Mouse (Mus musculus) thymus, adult 2 months (tissue): ENCODE measurements around the gene Pbx2. TPM values are rescaled to one million over a fixed set of nuclear protein-coding genes. Genes with fewer than 3 reads are reported as not detected.
A peak's percentile ranks its signal among the peaks of the same experiment; 100 is the strongest.

Source experiments
- DNase-seq: peaks from one replicate; pipeline ENCODE4 v3.0.0; 2021
- H3K27ac ChIP-seq: fragments of 200-500 bp; 2 replicates; pipeline ENCODE4 v1.5.1; 2012; ENCODE audit warnings: low read length, control low read depth; ENCODE audit not compliant: control insufficient read depth, insufficient read depth
- H3K27me3 ChIP-seq: fragments of 200-500 bp; 2 replicates; pipeline ENCODE4 v1.6.1; 2012; ENCODE audit warnings: mild to moderate bottlenecking, low read length, moderate library complexity, mixed read lengths; ENCODE audit not compliant: control insufficient read depth, insufficient read depth
- H3K36me3 ChIP-seq: fragments of 200-500 bp; 2 replicates; pipeline ENCODE4 v1.6.1; 2012; ENCODE audit warnings: mild to moderate bottlenecking, low read length, moderate library complexity; ENCODE audit not compliant: control insufficient read depth, insufficient read depth
- H3K4me1 ChIP-seq: fragments of 200-500 bp; replicated peaks from 2 replicates; pipeline ENCODE4 v1.6.1; 2012; ENCODE audit warnings: low read length; ENCODE audit not compliant: control insufficient read depth, insufficient read depth
- H3K4me3 ChIP-seq: fragments of 200-500 bp; 2 replicates; pipeline ENCODE4 v1.5.1; 2012; ENCODE audit warnings: mild to moderate bottlenecking, low read length, control low read depth, moderate library complexity; ENCODE audit not compliant: control insufficient read depth, insufficient read depth
- CTCF ChIP-seq: fragments of 200-500 bp; IDR thresholded peaks from 2 replicates; pipeline ENCODE4 v1.5.1; 2012; ENCODE audit warnings: mild to moderate bottlenecking, control low read depth, low read length, moderate library complexity, borderline replicate concordance; ENCODE audit not compliant: control insufficient read depth, poor library complexity, insufficient read depth; ENCODE audit errors: extremely low read depth
- POLR2A ChIP-seq: fragments of 200-500 bp; IDR thresholded peaks from 2 replicates; pipeline ENCODE4 v1.6.1; 2012; ENCODE audit warnings: mild to moderate bottlenecking, low read length, control low read depth, moderate library complexity; ENCODE audit not compliant: control insufficient read depth, poor library complexity, insufficient read depth; ENCODE audit errors: extremely low read depth
- WGBS: fragments of 180-500 bp; shearing (Covaris S2); methylation state at CpG from one replicate; pipeline ENCODE4 v1.1.7; 2018; 5-methylcytosine and 5-hydroxymethylcytosine counted together
- polyA plus RNA-seq: library from polyadenylated mRNA; depleted of rRNA; stranded (reverse); fragments of >200 nt; gene quantifications from 2 replicates; pipeline ENCODE4 v1.2.3, GENCODE M21; 2012

The Pbx2 gene
- polyA plus RNA-seq, 1 experiment, result 144 TPM

- Histone ChIP-seq H3K27me3 (no peaks in the 10 kb centered on the region), H3K27ac (peak overlapping the region; percentile 95), H3K36me3 (no peaks in the 10 kb centered on the region), H3K4me3 (peak overlapping the region; percentile 97), H3K4me1 (peaks cover 40% of the 10 kb centered on the region)
- WGBS, result 7% methylated on average over 12 of the region's 12 CpGs
- TF ChIP-seq POLR2A (peak; percentile 72), CTCF (no peak)
- peak; percentile 81 for DNase-seq
Observed at GRCm38 (mm10) chr17:34629796-34630603, 38.9 kb downstream of the Pbx2 start.

GRCm38 (mm10) chr17:34630761-34631301, 39.8 kb downstream of the Pbx2 start:
- peak overlapping the region; percentile 97 for H3K4me3 ChIP-seq
- TF ChIP-seq CTCF, result 0 out of 2 replicates have a peak, but pooled peaks have one; percentile 32
- TF ChIP-seq POLR2A, result peak; percentile 47; the same call in 1 of the 2 replicates
- DNase-seq, result peak; percentile 71
- no peaks in the 10 kb centered on the region for H3K27me3 ChIP-seq
- under 1% methylated on average over 47 of the region's 48 CpGs for WGBS
- H3K27ac ChIP-seq, result peak overlapping the region; percentile 95
- peaks cover 40% of the 10 kb centered on the region for H3K4me1 ChIP-seq
- no peaks in the 10 kb centered on the region for H3K36me3 ChIP-seq

- peak overlapping the region; percentile 95 for H3K27ac ChIP-seq
Observed at GRCm38 (mm10) chr17:34631647-34632046, 40.6 kb downstream of the Pbx2 start.

GRCm38 (mm10) chr17:34632261-34632691, 41.2 kb downstream of the Pbx2 start:
- Histone ChIP-seq H3K36me3 (no peaks in the 10 kb centered on the region), H3K27ac (peak overlapping the region; percentile 5; the same call in 1 of the 2 replicates), H3K27me3 (no peaks in the 10 kb centered on the region), H3K4me1 (peaks cover 30% of the 10 kb centered on the region), H3K4me3 (peak overlapping the region; percentile 97)
- peak; percentile 88 for DNase-seq
- peak; percentile 63 for TF ChIP-seq POLR2A
- TF ChIP-seq CTCF, result no peak
- 1% methylated on average over 26 of the region's 26 CpGs for WGBS

More at GRCm38 (mm10) chr17:34631647-34632046, 40.6 kb downstream of the Pbx2 start:
- peak overlapping the region; percentile 97 for H3K4me3 ChIP-seq
- peaks cover 33% of the 10 kb centered on the region for H3K4me1 ChIP-seq
- WGBS, result 25% methylated on average over 12 of the region's 12 CpGs
- H3K36me3 ChIP-seq, result no peaks in the 10 kb centered on the region
- no peak for TF ChIP-seq CTCF
- TF ChIP-seq POLR2A, result no peak
- no peaks in the 10 kb centered on the region for H3K27me3 ChIP-seq
- no peak for DNase-seq

GRCm38 (mm10) chr17:34635671-34636070, 44.6 kb downstream of the Pbx2 start:
- no peak overlapping the region for H3K27ac ChIP-seq
- DNase-seq, result no peak
- H3K4me1 ChIP-seq, result peaks cover 20% of the 10 kb centered on the region
- TF ChIP-seq CTCF, result no peak
- no peak for TF ChIP-seq POLR2A
- no peaks in the 10 kb centered on the region for H3K36me3 ChIP-seq
- H3K27me3 ChIP-seq, result no peaks in the 10 kb centered on the region
- no peak overlapping the region for H3K4me3 ChIP-seq
- WGBS, result 93% methylated on average over 2 of the region's 2 CpGs

GRCm38 (mm10) chr17:34637459-34637858, 46.4 kb downstream of the Pbx2 start:
- H3K4me3 ChIP-seq, result no peak overlapping the region
- peak overlapping the region; percentile 15; the same call in 1 of the 2 replicates for H3K27ac ChIP-seq
- peaks cover 12% of the 10 kb centered on the region; the same call in 1 of the 2 replicates for H3K4me1 ChIP-seq
- 76% methylated on average over 3 of the region's 3 CpGs for WGBS
- H3K27me3 ChIP-seq, result no peaks in the 10 kb centered on the region
- no peaks in the 10 kb centered on the region for H3K36me3 ChIP-seq
- no peak for DNase-seq
- TF ChIP-seq POLR2A, result no peak
- TF ChIP-seq CTCF, result no peak
